Mouse (Mus musculus) lung, postnatal 14 days (tissue): ENCODE data around the gene Clpb.
A peak's percentile ranks its signal among the peaks of the same experiment; 100 is the strongest.

Experiments used
- DNase-seq: peaks from one replicate; pipeline ENCODE4 v3.0.0; 2021

Gene Clpb

GRCm38 (mm10) chr7:101822836-101823757, 159.7 kb downstream of the Clpb start:
- peak; percentile 47 for DNase-seq

GRCm38 (mm10) chr7:101823758-101824630, 160.6 kb downstream of the Clpb start:
- DNase-seq, result no peak

- no peak for DNase-seq
Observed at GRCm38 (mm10) chr7:101830373-101830772, 166.9 kb downstream of the Clpb start.

- DNase-seq, result no peak
Observed at GRCm38 (mm10) chr7:101831437-101831836, 168.0 kb downstream of the Clpb start.

- DNase-seq, result no peak
Observed at GRCm38 (mm10) chr7:101832372-101832771, 168.9 kb downstream of the Clpb start.

- no peak for DNase-seq
Observed at GRCm38 (mm10) chr7:101833352-101833751, 169.9 kb downstream of the Clpb start.

GRCm38 (mm10) chr7:101833916-101834584, 170.6 kb downstream of the Clpb start:
- no peak for DNase-seq

GRCm38 (mm10) chr7:101834903-101835302, 171.5 kb downstream of the Clpb start:
- no peak for DNase-seq

GRCm38 (mm10) chr7:101835457-101836109, 172.2 kb downstream of the Clpb start:
- DNase-seq, result no peak

GRCm38 (mm10) chr7:101836271-101837153, 173.1 kb downstream of the Clpb start:
- peak; percentile 70 for DNase-seq

- no peak for DNase-seq
Observed at GRCm38 (mm10) chr7:101837154-101837605, 173.7 kb downstream of the Clpb start.

- DNase-seq, result peak; percentile 92
Observed at GRCm38 (mm10) chr7:101837606-101838471, 174.4 kb downstream of the Clpb start, which contains the start of gene Inppl1. Gene Inppl1, minus strand, starts transcription at chr7:101838229.

- DNase-seq, result no peak
Observed at GRCm38 (mm10) chr7:101844186-101844585, 180.8 kb downstream of the Clpb start.
